Mouse (Mus musculus): ENCODE measurements around the gene Tmem128.

Tmem128 gene

DNA sequence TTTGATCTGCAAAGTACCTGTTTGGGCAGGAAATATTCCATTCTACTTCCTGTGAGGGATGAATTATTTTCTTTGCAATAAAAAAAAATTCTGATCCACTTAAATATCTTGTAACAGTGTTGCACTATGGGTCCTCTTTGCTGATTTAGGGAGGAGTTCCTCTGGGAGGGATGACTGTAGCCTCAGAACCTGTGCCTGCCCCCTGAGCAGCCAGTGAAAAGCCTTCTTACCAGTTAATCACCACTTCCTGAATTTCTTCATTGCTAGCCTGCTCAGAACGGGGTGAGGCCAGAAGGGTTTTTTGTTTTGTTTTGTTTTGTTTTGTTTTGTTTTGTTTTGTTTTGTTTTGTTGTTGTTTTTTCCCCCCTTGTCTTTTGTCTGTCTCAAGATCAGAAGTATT is 20.1 kb downstream of the Tmem128 start:
- no peak for DNase-seq

DNA sequence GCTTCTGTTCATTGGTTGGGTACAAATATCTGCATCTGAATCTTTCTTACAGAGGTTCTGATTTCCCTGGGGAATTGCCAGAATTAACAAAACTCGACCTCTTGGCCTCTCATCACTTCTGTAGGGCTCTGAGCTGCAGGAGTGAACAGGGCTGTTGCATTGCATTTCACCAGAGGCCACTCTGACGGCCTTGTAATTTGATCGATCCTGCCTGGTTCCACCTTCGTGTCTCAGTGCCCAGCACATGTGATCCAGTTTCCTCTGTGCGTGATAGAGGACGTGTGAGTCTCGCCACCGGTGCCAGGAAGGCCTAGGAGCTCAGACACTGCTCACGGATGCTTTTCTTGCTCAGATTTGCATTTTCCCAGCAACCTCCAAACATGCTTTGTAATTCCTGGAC is 25.7 kb downstream of the Tmem128 start:
- no peak for DNase-seq

DNA sequence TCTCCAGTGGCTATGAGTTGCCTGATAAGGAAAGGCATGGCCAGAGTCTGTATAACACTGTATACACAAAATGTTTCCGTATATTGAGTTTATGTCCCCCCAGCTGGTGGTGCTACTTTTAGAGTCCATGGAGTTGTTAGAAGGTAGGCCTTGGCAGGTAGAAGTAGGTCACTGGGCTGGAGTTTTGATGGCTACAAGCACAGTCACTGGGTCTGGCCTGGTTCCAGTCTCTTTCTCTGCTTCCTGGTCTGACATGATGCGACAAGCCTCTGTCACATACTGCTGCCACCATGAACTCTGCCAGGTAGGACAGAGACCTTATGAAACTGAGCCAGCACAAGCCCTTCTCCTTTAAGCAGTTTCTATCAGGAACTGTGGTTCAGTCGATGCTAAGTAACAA is 28.5 kb downstream of the Tmem128 start:
- DNase-seq, result no peak

DNA sequence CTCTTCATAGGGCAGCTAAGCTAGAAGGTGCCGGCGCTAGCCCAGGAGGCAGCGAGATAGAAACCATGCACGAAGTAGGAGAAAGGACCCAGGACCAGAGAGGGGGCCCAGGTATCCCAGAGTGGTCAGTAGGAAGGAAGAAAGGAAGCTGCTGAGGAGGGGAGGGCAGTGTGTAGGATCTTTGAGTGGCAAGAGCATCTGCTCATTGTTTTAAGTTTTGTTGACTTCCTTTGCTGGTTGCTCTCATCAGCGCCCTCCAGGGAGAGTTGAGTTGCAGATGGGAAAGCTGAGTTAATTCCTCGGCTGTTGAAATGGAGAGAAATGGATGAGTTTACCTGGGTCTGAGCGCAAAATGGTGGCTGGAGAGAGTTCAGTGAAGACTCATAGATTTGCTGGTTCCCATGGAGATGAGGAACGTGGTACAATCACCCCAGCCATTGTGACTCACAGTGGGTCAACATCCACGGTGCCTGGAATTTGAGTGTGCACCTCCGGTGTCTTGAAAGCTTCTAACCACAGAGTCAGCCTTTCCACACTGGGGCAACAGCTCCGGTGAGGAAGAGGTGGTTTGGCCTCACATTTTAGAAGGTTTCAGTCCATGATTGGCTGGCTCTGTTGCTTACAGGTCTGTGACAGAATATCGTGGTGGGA is 41.9 kb downstream of the Tmem128 start:
- DNase-seq, result no peak

DNA sequence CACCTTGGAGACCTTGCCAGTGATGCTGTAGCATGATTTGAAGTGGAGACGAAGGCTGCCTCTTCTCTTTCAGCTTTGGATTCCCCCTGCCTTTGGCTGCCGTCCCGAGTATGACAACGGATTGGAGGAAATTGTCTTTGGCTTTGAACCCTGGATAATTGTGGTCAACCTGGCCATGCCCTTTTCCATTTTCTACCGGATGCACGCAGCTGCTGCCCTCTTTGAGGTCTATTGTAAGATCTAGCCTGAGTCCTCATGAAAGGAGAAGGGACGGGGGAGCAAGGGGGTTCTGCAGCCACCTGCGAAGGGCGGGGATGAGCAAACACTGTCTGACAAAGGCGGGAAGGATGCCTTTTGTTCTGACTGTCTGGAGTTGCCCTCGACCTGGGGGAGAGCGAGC is 42.7 kb downstream of the Tmem128 start:
- no peak for DNase-seq

DNA sequence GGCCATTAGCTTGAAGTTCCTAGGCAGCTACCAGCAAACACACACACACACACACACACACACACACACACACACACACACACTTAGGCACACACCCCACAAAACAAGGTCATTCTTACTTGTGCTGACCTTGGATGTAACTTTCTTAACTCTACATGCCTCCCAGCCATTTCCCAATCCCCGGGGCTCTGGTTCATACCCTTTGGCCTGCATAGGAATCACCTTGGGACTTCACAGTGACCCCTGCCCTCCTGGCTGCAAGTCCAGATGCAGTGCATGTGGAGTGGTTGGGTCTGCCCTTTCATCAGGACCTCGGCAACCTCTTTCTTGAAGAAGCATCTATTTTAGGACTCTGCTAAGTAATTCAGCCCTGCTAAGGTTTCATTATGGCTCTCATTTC is 45.3 kb downstream of the Tmem128 start:
- DNase-seq, result no peak

DNA sequence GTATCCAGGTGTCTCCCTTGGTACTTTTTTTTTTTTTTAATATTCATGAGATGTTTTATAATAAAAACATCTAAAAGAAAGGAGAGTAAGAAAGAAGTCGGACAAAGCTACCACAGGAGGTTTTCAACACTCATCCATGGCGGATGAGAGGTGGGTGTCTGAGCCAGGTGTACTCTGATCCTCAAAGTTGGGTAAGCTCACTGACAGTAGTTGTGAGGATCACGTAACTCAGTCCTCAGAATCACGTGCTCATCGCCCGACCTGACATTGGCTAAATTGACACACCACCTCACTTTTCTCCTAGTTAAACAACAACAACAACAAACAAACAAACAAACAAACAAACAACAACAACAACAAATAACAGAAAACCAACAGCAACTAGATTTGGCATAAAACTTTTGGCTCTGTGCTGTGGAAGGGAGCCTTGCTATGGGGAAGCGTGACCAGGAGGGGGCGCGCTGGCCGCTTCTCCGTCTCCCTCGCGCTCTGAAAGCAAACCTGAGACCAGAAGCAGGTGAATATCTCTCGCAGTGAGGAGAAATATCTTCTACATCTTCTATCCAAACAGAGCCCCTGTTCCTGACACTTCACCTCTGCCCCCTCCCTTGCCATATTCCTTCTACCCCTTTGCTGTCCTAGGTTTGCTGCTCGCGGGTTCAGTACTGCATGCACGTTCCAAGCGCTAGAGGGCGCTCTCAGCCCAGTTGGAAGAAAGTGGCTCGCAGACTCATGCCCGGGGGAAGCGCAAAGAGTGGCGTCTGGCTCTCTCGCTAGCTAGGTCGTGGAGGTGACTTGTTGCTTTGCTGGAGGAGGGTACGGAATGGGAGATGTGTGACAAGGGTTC is 47.5 kb downstream of the Tmem128 start:
- DNase-seq, result peak; percentile 85

DNA sequence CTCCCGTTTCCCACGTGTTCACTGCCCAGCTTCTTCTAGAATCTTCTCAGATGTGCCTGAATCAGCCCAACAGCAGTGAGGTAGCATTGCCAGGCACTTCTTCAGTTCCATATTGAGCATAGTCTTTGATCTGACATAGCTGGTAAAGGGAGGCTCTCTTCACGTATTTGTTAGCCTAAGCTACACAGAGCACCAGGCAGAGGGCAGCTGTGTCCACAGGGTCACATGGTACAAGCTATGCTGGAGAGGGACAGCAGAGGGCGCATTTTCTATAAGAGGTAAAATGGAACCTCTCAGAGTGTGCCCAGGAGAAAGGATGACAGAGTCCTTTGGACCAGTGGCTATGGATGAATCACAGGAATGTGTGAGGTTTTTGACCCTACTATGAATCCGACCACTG is 48.9 kb downstream of the Tmem128 start:
- peak; percentile 32 for DNase-seq

DNA sequence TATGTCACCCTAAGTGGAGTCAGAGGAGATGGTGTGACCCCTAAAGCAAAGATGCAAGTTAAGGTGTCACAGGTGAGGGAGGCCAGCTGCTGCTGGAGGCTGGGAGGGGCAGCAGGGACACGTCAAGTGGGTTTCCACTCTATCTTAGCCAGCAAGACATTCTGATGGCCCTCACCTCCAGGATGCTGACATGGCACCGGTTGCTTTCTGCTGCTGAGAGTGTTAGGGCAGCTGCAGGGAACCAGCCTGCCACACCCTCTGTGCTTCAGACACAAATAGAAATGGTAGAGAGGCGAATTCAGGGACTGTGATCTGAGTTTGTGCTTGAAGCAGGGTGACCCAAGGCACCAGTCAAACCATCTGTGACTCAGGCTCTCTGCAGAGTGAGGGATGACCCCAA is 49.8 kb downstream of the Tmem128 start:
- no peak for DNase-seq

Data from right cerebral cortex, postnatal 25 days (tissue).